Mouse (Mus musculus) heart, embryonic 16.5 days (tissue): ENCODE results near the gene Tnn. TPM values are rescaled to one million over a fixed set of nuclear protein-coding genes. Genes with fewer than 3 reads are reported as not detected.

Experiments used
- ATAC-seq: fragments of 200-750 bp; cut with Nextera tagmentation; replicated peaks from 2 replicates; pipeline ENCODE4 v1.8.0; 2017; ENCODE audit warnings: moderate number of reproducible peaks; ENCODE audit not compliant: insufficient read depth, low FRiP score; ENCODE audit errors: extremely low read depth
- H3K27ac ChIP-seq: fragments of 300-500 bp; sonication (generic); 2 replicates; pipeline ENCODE4 v1.5.1; 2014; ENCODE audit warnings: mild to moderate bottlenecking, low read length, control low read depth, moderate library complexity
- H3K27me3 ChIP-seq: fragments of 300-500 bp; sonication (generic); 2 replicates; pipeline ENCODE4 v1.6.1; 2014; ENCODE audit warnings: low read length, mixed read lengths; ENCODE audit not compliant: control insufficient read depth, insufficient read depth
- H3K36me3 ChIP-seq: fragments of 300-500 bp; sonication (generic); 2 replicates; pipeline ENCODE4 v1.6.1; 2014; ENCODE audit not compliant: control insufficient read depth, insufficient read depth
- H3K4me1 ChIP-seq: fragments of 300-500 bp; sonication (generic); 2 replicates; pipeline ENCODE4 v1.6.1; 2014; ENCODE audit warnings: low read length, mixed read lengths; ENCODE audit not compliant: control insufficient read depth, insufficient read depth
- H3K4me2 ChIP-seq: fragments of 300-500 bp; sonication (generic); 2 replicates; pipeline ENCODE4 v1.6.1; 2014; ENCODE audit warnings: low read depth, mild to moderate bottlenecking, control low read depth, low read length
- H3K4me3 ChIP-seq: fragments of 300-500 bp; sonication (generic); 2 replicates; pipeline ENCODE4 v1.5.1; 2014; ENCODE audit warnings: mild to moderate bottlenecking, control low read depth, low read length
- H3K9ac ChIP-seq: fragments of 300-500 bp; sonication (generic); 2 replicates; pipeline ENCODE4 v1.6.1; 2014; ENCODE audit warnings: low read length, control low read depth
- H3K9me3 ChIP-seq: fragments of 300-500 bp; sonication (generic); replicated peaks from 2 replicates; pipeline ENCODE4 v1.6.1; 2016; ENCODE audit warnings: low read length; ENCODE audit not compliant: control insufficient read depth
- WGBS: fragments of 180-500 bp; shearing (Covaris S2); extraction: QIAGEN DNeasy Blood & Tissue Kit; methylation state at CpG from one replicate; pipeline ENCODE4 v1.1.7; 2014; 5-methylcytosine and 5-hydroxymethylcytosine counted together
- polyA plus RNA-seq: library from polyadenylated mRNA; unstranded; fragments of >200 nt; fragmentation: Nextera tagmentation; extraction: Ambion mirVana; gene quantifications from 2 replicates; pipeline ENCODE4 v1.2.1, GENCODE M21; 2015

Gene Tnn
- polyA plus RNA-seq, 1 experiment from 2014 or later = 0.20 TPM

DNA sequence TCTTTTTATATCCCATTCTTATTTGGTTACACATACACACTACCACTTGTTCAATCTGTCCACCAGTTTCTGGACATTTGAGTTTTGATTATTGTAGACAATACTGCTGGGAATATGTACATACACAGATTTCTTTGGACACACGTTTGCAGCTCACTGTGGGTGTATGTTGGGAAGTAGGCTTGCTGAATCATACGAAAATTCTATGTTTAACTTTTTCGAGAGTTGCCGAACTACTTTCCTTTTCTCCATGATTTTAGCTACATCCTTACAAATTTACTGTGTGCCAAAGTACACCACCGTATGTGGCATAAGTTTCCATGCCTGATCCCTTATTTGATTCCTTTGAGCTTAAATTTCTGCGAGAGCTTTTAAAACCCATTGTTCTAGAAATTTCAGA lies 102.5 kb downstream of the Tnn start:
- ATAC-seq = no peak
- 88% methylated on average over 6 of the region's 6 CpGs for WGBS
- H3K27ac ChIP-seq = no peak overlapping the region

GRCm38 (mm10) chr1:160049131-160049880 lies 104.1 kb downstream of the Tnn start:
- Histone ChIP-seq H3K9me3 (no peaks in the 10 kb centered on the region), H3K36me3 (no peaks in the 10 kb centered on the region), H3K27ac (no peak overlapping the region), H3K4me3 (no peak overlapping the region), H3K4me1 (peaks cover 46% of the 10 kb centered on the region), H3K4me2 (no peak overlapping the region), H3K9ac (no peak overlapping the region), H3K27me3 (no peaks in the 10 kb centered on the region)
- no peak for ATAC-seq
- WGBS = 41% methylated on average over 5 of the region's 5 CpGs

More for the DNA sequence above, 102.5 kb downstream of the Tnn start:
- peaks cover 34% of the 10 kb centered on the region for H3K4me1 ChIP-seq
- no peak overlapping the region for H3K4me3 ChIP-seq
- H3K9ac ChIP-seq = no peak overlapping the region
- no peak overlapping the region for H3K4me2 ChIP-seq
- no peaks in the 10 kb centered on the region for H3K27me3 ChIP-seq
- H3K36me3 ChIP-seq = no peaks in the 10 kb centered on the region
- H3K9me3 ChIP-seq = no peaks in the 10 kb centered on the region

- no peak overlapping the region for H3K4me2 ChIP-seq
- ATAC-seq = no peak
- H3K9me3 ChIP-seq = no peaks in the 10 kb centered on the region
- H3K36me3 ChIP-seq = no peaks in the 10 kb centered on the region
- H3K4me1 ChIP-seq = peaks cover 45% of the 10 kb centered on the region
- H3K27me3 ChIP-seq = no peaks in the 10 kb centered on the region
- no peak overlapping the region for H3K27ac ChIP-seq
- no peak overlapping the region for H3K4me3 ChIP-seq
- H3K9ac ChIP-seq = no peak overlapping the region
- 70% methylated on average over 7 of the region's 7 CpGs for WGBS
Observed at GRCm38 (mm10) chr1:160047481-160047931, 105.9 kb downstream of the Tnn start.

GRCm38 (mm10) chr1:160046786-160047185 lies 106.6 kb downstream of the Tnn start:
- Histone ChIP-seq H3K4me3 (no peak overlapping the region), H3K4me1 (peaks cover 45% of the 10 kb centered on the region), H3K9ac (no peak overlapping the region), H3K27ac (no peak overlapping the region), H3K36me3 (no peaks in the 10 kb centered on the region), H3K9me3 (no peaks in the 10 kb centered on the region), H3K27me3 (no peaks in the 10 kb centered on the region), H3K4me2 (no peak overlapping the region; the same call in 1 of the 2 replicates)
- 70% methylated on average over 4 of the region's 4 CpGs for WGBS
- no peak for ATAC-seq

GRCm38 (mm10) chr1:160045971-160046370 lies 107.4 kb downstream of the Tnn start:
- Histone ChIP-seq H3K27ac (no peak overlapping the region), H3K4me2 (peak overlapping the region; percentile 81), H3K36me3 (no peaks in the 10 kb centered on the region), H3K27me3 (no peaks in the 10 kb centered on the region), H3K4me3 (no peak overlapping the region), H3K9ac (no peak overlapping the region), H3K4me1 (peaks cover 41% of the 10 kb centered on the region), H3K9me3 (no peaks in the 10 kb centered on the region)
- WGBS = 81% methylated on average over 5 of the region's 5 CpGs
- ATAC-seq = no peak

- Histone ChIP-seq H3K4me1 (peaks cover 40% of the 10 kb centered on the region), H3K36me3 (no peaks in the 10 kb centered on the region), H3K9me3 (no peaks in the 10 kb centered on the region), H3K27me3 (no peaks in the 10 kb centered on the region), H3K4me3 (peak overlapping the region; percentile 80), H3K9ac (peak overlapping the region; percentile 89), H3K4me2 (peak overlapping the region; percentile 81), H3K27ac (peak overlapping the region; percentile 81)
- 46% methylated on average over 3 of the region's 3 CpGs for WGBS
- no peak for ATAC-seq
Observed at GRCm38 (mm10) chr1:160045056-160045715, 108.2 kb downstream of the Tnn start.

DNA sequence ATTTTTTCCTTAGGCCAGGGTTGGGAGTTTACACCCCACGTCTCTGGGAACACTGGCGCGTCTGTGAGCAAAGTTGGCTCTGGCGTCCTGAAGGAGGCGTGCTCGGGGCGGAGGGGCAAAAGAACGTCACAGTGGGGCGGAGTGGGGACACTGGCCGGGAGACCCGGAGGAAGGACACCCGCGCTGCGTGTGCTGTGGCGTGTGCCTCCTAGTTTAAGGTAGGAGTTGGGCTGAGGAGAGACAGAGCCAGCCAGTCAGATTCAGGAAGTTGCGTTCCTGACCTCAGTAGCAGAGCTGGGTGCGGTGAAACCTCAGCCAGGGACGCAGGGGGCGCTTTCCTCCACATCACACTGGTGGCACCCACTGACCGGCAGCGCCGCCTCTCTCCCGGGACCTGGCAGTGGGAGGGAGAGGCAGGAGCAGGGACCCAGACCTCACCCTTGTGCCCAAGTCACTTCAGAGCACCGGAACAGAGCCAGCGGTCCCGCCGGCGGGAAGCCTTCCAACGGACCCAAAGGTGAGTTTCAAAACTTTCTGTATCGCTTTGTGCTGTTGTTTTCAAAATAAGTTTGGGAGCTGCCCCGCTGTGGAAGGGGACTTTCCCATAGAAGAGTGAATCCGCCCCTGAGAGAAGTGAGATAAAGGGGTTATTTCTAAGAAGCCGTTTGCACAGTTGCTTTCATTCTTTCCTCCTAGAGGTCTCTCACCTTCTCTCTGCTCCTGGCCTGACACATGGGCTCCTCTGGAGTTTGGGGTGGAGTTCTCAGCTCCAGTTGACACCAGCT lies 109.0 kb downstream of the Tnn start, which contains the start of gene 4930523C07Rik:
Gene 4930523C07Rik (plus strand): TSS at position 146 of the 785 bp plus-strand sequence.
- Histone ChIP-seq H3K9me3 (no peaks in the 10 kb centered on the region), H3K4me1 (peaks cover 33% of the 10 kb centered on the region), H3K9ac (peak within 1 kb of the TSS; percentile 89), H3K4me2 (peak within 1 kb of the TSS; percentile 81), H3K27me3 (no peaks in the 10 kb centered on the region), H3K4me3 (peak within 1 kb of the TSS; percentile 80), H3K36me3 (no peaks in the 10 kb centered on the region), H3K27ac (peak within 1 kb of the TSS; percentile 81)
- ATAC-seq = peak; percentile 75
- under 1% methylated on average over 33 of the region's 33 CpGs for WGBS

- WGBS = 80% methylated on average over 13 of the region's 13 CpGs
- peak overlapping the region; percentile 81 for H3K4me2 ChIP-seq
- peak overlapping the region; percentile 89; the same call in 1 of the 2 replicates for H3K9ac ChIP-seq
- H3K4me3 ChIP-seq = peak overlapping the region; percentile 80
- H3K4me1 ChIP-seq = peaks cover 28% of the 10 kb centered on the region
- no peaks in the 10 kb centered on the region for H3K9me3 ChIP-seq
- ATAC-seq = no peak
- H3K36me3 ChIP-seq = no peaks in the 10 kb centered on the region
- no peaks in the 10 kb centered on the region for H3K27me3 ChIP-seq
- no peak overlapping the region for H3K27ac ChIP-seq
Observed at GRCm38 (mm10) chr1:160043271-160043975, 110.0 kb downstream of the Tnn start.
